Mouse (Mus musculus) embryonic facial prominence, embryonic 12.5 days (tissue): ENCODE results near the gene Mfsd9. TPM values are rescaled to one million over a fixed set of nuclear protein-coding genes. Genes with fewer than 3 reads are reported as not detected.
"Not testable (repeated sequence)": the region's sequence is repeated elsewhere in the genome, so short reads cannot be mapped to it uniquely, and the experiment has no call there.

Experiments
- ATAC-seq: fragments of 200-750 bp; cut with Nextera tagmentation; 2 replicates; pipeline ENCODE4 v1.8.0; 2017; ENCODE audit not compliant: insufficient number of reproducible peaks, insufficient read depth, low FRiP score, low TSS enrichment
- H3K27ac ChIP-seq: fragments of 300-500 bp; sonication (generic); 2 replicates; pipeline ENCODE4 v1.5.1; 2016; ENCODE audit warnings: mild to moderate bottlenecking
- H3K27me3 ChIP-seq: fragments of 300-500 bp; sonication (generic); 2 replicates; pipeline ENCODE4 v1.6.1; 2016; ENCODE audit warnings: mild to moderate bottlenecking, moderate library complexity
- H3K36me3 ChIP-seq: fragments of 300-500 bp; sonication (generic); 2 replicates; pipeline ENCODE4 v1.6.1; 2016; ENCODE audit warnings: mild to moderate bottlenecking
- H3K4me1 ChIP-seq: fragments of 300-500 bp; sonication (generic); 2 replicates; pipeline ENCODE4 v1.6.1; 2016
- H3K4me2 ChIP-seq: fragments of 300-500 bp; sonication (generic); replicated peaks from 2 replicates; pipeline ENCODE4 v1.6.1; 2016; ENCODE audit warnings: mild to moderate bottlenecking, moderate library complexity
- H3K4me3 ChIP-seq: fragments of 300-500 bp; sonication (generic); 2 replicates; pipeline ENCODE4 v1.5.1; 2016; ENCODE audit warnings: mild to moderate bottlenecking
- H3K9ac ChIP-seq: fragments of 300-500 bp; sonication (generic); 2 replicates; pipeline ENCODE4 v1.6.1; 2016; ENCODE audit warnings: mild to moderate bottlenecking, moderate library complexity
- H3K9me3 ChIP-seq: fragments of 300-500 bp; sonication (generic); 2 replicates; pipeline ENCODE4 v1.6.1; 2016; ENCODE audit warnings: mild to moderate bottlenecking, moderate library complexity
- WGBS: fragments of 180-500 bp; shearing (Covaris S2); methylation state at CpG from one replicate; pipeline ENCODE4 v1.1.7; 2016; 5-methylcytosine and 5-hydroxymethylcytosine counted together
- polyA plus RNA-seq: library from polyadenylated mRNA; unstranded; fragments of >200 nt; fragmentation: Nextera tagmentation; extraction: Ambion mirVana; gene quantifications from 2 replicates; pipeline ENCODE4 v1.2.1, GENCODE M21; 2016

The Mfsd9 gene
- polyA plus RNA-seq, 1 experiment from 2014 or later, result 3.5 TPM

- ATAC-seq, result no peak
- Histone ChIP-seq H3K4me2 (no peak overlapping the region), H3K9ac (no peak overlapping the region), H3K9me3 (no peaks in the 10 kb centered on the region), H3K36me3 (no peaks in the 10 kb centered on the region), H3K4me1 (no peaks in the 10 kb centered on the region), H3K4me3 (no peak overlapping the region), H3K27me3 (no peaks in the 10 kb centered on the region), H3K27ac (no peak overlapping the region)
- 70% methylated on average over 5 of the region's 5 CpGs for WGBS
Observed at GRCm38 (mm10) chr1:40746089-40746488, 44.4 kb downstream of the Mfsd9 start.

GRCm38 (mm10) chr1:40740739-40741138 lies 49.7 kb downstream of the Mfsd9 start:
- Histone ChIP-seq H3K27me3 (no peaks in the 10 kb centered on the region), H3K4me2 (no peak overlapping the region), H3K27ac (no peak overlapping the region), H3K9me3 (no peaks in the 10 kb centered on the region), H3K9ac (no peak overlapping the region), H3K4me1 (no peaks in the 10 kb centered on the region), H3K4me3 (no peak overlapping the region), H3K36me3 (no peaks in the 10 kb centered on the region)
- no peak for ATAC-seq
- WGBS, result 78% methylated on average over 2 of the region's 2 CpGs

- 95% methylated on average over 9 of the region's 9 CpGs for WGBS
- H3K9ac ChIP-seq, H3K4me2 ChIP-seq, H3K27me3 ChIP-seq, H3K9me3 ChIP-seq, H3K4me1 ChIP-seq, ATAC-seq, H3K27ac ChIP-seq, H3K4me3 ChIP-seq, H3K36me3 ChIP-seq: not testable (repeated sequence)
Observed at GRCm38 (mm10) chr1:40738246-40738645, 52.2 kb downstream of the Mfsd9 start.

GRCm38 (mm10) chr1:40737671-40738070 lies 52.8 kb downstream of the Mfsd9 start:
- Histone ChIP-seq H3K9me3 (no peaks in the 10 kb centered on the region), H3K27ac (no peak overlapping the region), H3K4me2 (no peak overlapping the region), H3K36me3 (no peaks in the 10 kb centered on the region), H3K4me1 (no peaks in the 10 kb centered on the region), H3K4me3 (no peak overlapping the region), H3K27me3 (no peaks in the 10 kb centered on the region), H3K9ac (no peak overlapping the region)
- 85% methylated on average over 8 of the region's 8 CpGs for WGBS
- no peak for ATAC-seq

- Histone ChIP-seq H3K9ac (no peak overlapping the region), H3K27me3 (no peaks in the 10 kb centered on the region), H3K4me2 (no peak overlapping the region), H3K36me3 (no peaks in the 10 kb centered on the region), H3K4me1 (no peaks in the 10 kb centered on the region), H3K9me3 (no peaks in the 10 kb centered on the region), H3K4me3 (no peak overlapping the region), H3K27ac (no peak overlapping the region)
- ATAC-seq, result no peak
- WGBS, result 100% methylated on average over 1 of the region's 1 CpGs
Observed at GRCm38 (mm10) chr1:40728636-40729035, 61.9 kb downstream of the Mfsd9 start.

DNA sequence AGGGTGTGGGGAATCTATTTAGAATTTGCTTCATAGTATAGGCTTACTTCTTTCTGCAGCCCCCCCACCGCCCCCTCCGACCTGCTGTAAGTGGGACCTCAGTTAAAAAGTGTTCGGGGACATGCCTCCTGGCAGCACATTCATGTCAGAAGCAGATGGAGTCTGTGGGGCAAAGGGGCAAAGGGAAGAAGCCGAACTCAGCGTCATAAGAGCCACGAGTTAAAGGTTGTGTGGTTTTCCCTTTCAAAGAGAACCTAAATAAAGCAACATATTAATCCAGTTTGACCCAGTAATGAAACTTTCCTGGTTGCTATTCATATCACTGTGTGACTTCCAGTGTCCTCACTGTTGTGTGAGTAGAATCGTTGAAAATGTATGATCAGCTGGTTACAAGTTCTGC lies 63.1 kb downstream of the Mfsd9 start:
- Histone ChIP-seq H3K9me3 (no peaks in the 10 kb centered on the region), H3K27ac (no peak overlapping the region), H3K9ac (no peak overlapping the region), H3K4me3 (no peak overlapping the region), H3K36me3 (no peaks in the 10 kb centered on the region), H3K4me1 (no peaks in the 10 kb centered on the region), H3K4me2 (no peak overlapping the region), H3K27me3 (no peaks in the 10 kb centered on the region)
- WGBS, result 78% methylated on average over 7 of the region's 7 CpGs
- no peak for ATAC-seq

- H3K4me1 ChIP-seq, result no peaks in the 10 kb centered on the region
- no peak overlapping the region for H3K4me3 ChIP-seq
- H3K27ac ChIP-seq, result no peak overlapping the region
- no peaks in the 10 kb centered on the region for H3K9me3 ChIP-seq
- no peaks in the 10 kb centered on the region for H3K36me3 ChIP-seq
- no peak overlapping the region for H3K9ac ChIP-seq
- 86% methylated on average over 10 of the region's 10 CpGs for WGBS
- no peak overlapping the region for H3K4me2 ChIP-seq
- no peak for ATAC-seq
- no peaks in the 10 kb centered on the region for H3K27me3 ChIP-seq
Observed at GRCm38 (mm10) chr1:40726051-40726450, 64.4 kb downstream of the Mfsd9 start.

Other genes starting within 250 kb of the Mfsd9 start
- not detected in 2 replicates for gene Slc9a4, start 210.6 kb downstream of the Mfsd9 start, polyA plus RNA-seq
- gene Slc9a2, start 110.1 kb downstream of the Mfsd9 start, polyA plus RNA-seq, result 0.12 and 0.13 TPM in 2 replicates
- 0.64 and 0.69 TPM in 2 replicates for gene Tmem182, start 14.9 kb upstream of the Mfsd9 start, polyA plus RNA-seq